Mouse (Mus musculus) embryonic fibroblast, embryonic 13.5 days (primary cell): ENCODE results near the gene Fhad1.

Source experiments
- CTCF ChIP-seq: IDR thresholded peaks from 2 replicates; pipeline ENCODE4 v1.5.1; 2011; ENCODE audit warnings: mild to moderate bottlenecking, control low read depth, low read length, moderate library complexity, borderline replicate concordance; ENCODE audit not compliant: insufficient read depth
- POLR2A ChIP-seq: IDR thresholded peaks from 2 replicates; pipeline ENCODE4 v1.6.1; 2011; ENCODE audit warnings: low read depth, mild to moderate bottlenecking, control low read depth, low read length, moderate library complexity

DNA sequence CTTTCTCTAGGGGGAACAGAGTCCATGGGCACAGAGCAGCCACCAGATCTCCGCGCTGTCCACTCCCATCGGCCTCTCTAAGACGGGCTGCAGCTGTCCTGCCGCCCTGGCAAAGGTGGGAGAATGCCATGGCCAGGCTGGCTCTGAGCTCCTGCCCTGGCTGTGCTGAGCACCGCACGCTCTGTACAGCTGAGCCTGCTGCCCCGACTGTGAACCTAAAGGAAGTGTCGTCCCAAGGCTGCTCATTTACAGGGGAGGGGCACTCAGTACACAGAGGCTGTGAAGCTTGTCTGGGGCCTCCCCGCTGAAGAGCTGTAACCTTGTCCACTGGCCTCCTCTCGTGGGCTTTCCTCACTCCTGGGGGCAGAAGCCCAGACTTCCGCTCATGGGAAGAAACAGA is 29.6 kb upstream of the Fhad1 start:
- no peak for TF ChIP-seq CTCF
- no peak for TF ChIP-seq POLR2A
